10 mouse cellular contexts compared by ENCODE assay signal in the genomic region with DNA sequence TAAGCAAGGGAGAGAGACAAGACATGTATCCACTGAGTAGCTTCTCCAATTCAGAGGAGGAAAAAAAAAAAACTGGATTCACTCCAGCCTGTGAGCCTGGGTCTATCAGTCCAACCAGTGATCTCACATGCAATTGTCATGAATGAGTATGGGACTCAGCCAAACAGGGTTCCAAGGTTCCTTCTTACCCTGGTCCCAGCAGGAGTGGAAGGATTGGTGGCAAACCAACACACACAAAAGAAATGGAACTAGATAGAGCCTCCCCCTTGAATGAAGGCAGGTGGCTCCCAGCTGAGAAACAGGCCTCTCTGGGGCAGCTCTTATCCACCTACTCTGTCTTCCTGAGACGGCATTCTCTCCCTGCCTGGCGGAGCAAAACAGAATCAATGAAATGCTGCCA. TPM values are rescaled to one million over a fixed set of nuclear protein-coding genes. Genes with fewer than 3 reads are reported as not detected.
DNase-seq lines count a peak whose midpoint lies in the region; ATAC-seq lines count a peak whose summit lies in the region.
"Had no signal": no experiment of that assay in that cellular context is flagged by ENCODE, and none has a peak within 500 bp of the region (broad histone marks: within the 10 kb centered on the region; RNA-seq: fewer than 3 reads in every experiment).

No protein-coding gene starts in this region.

- no peak for ATAC-seq in kidney, embryonic 15.5 days (replicated peaks; ENCODE audit: low FRiP score)
- ATAC-seq in embryonic facial prominence, embryonic 11.5 days (replicated peaks; ENCODE audit: insufficient number of reproducible peaks, low FRiP score, low TSS enrichment, low read depth) = no peak
- no peak for ATAC-seq in hindbrain, embryonic 12.5 days (ENCODE audit: low FRiP score)
- no peak for ATAC-seq in midbrain, embryonic 16.5 days
- no peak for ATAC-seq in erythroid progenitor cell, adult 5-6 weeks (replicated peaks; ENCODE audit: low FRiP score, poor library complexity, severe bottlenecking)

- 42% methylated on average over 2 of the region's 2 CpGs for WGBS in kidney, embryonic 15.5 days
- 39% methylated on average over 2 of the region's 2 CpGs for WGBS in embryonic facial prominence, embryonic 11.5 days
- 27% methylated on average over 2 of the region's 2 CpGs for WGBS in hindbrain, embryonic 12.5 days
- WGBS in midbrain, embryonic 16.5 days = 14% methylated on average over 2 of the region's 2 CpGs

- no peak overlapping the region for H3K9ac ChIP-seq in kidney, embryonic 15.5 days
- H3K9ac ChIP-seq in embryonic facial prominence, embryonic 11.5 days (replicated peaks; ENCODE audit: low read length) = no peak overlapping the region
- no peak overlapping the region for H3K9ac ChIP-seq in hindbrain, embryonic 12.5 days
- peak overlapping the region; percentile 25; the same call in 1 of the 2 replicates for H3K9ac ChIP-seq in midbrain, embryonic 16.5 days (ENCODE audit: low read depth, low read length)

- no peak for DNase-seq in kidney, postnatal 4 days
- DNase-seq in embryonic facial prominence, embryonic 11.5 days (ENCODE audit: low spot score) = no peak
- no peak for DNase-seq in T-cell, adult 2 months (ENCODE audit: low spot score)
- no peak for DNase-seq in ovary, postnatal 36 days (ENCODE audit: low spot score)

- no peak overlapping the region for H3K4me2 ChIP-seq in kidney, embryonic 15.5 days
- no peak overlapping the region for H3K4me2 ChIP-seq in embryonic facial prominence, embryonic 11.5 days (ENCODE audit: low read depth, low read length)
- H3K4me2 ChIP-seq in hindbrain, embryonic 12.5 days (replicated peaks) = no peak overlapping the region
- no peak overlapping the region for H3K4me2 ChIP-seq in midbrain, embryonic 16.5 days (ENCODE audit: low read length)

- H3K4me3 ChIP-seq in kidney, embryonic 15.5 days (replicated peaks) = no peak overlapping the region
- H3K4me3 ChIP-seq in embryonic facial prominence, embryonic 11.5 days (ENCODE audit: low read depth, low read length) = no peak overlapping the region
- no peak overlapping the region for H3K4me3 ChIP-seq in hindbrain, embryonic 12.5 days
- H3K4me3 ChIP-seq in midbrain, embryonic 16.5 days (ENCODE audit: low read depth, low read length) = no peak overlapping the region

- H3K27ac ChIP-seq in kidney, embryonic 15.5 days = peak overlapping the region; percentile 77
- H3K27ac ChIP-seq in embryonic facial prominence, embryonic 11.5 days (replicated peaks; ENCODE audit: low read depth, low read length) = peak overlapping the region; percentile 98; the same call in 1 of the 2 replicates
- peak overlapping the region; percentile 69 for H3K27ac ChIP-seq in hindbrain, embryonic 12.5 days
- H3K27ac ChIP-seq in midbrain, embryonic 16.5 days (ENCODE audit: low read length) = peak overlapping the region; percentile 76

- H3K36me3 ChIP-seq in kidney, embryonic 15.5 days = no peaks in the 10 kb centered on the region
- H3K36me3 ChIP-seq in embryonic facial prominence, embryonic 11.5 days (replicated peaks; ENCODE audit: control insufficient read depth, insufficient read depth, low read depth, low read length) = no peaks in the 10 kb centered on the region
- H3K36me3 ChIP-seq in hindbrain, embryonic 12.5 days = no peaks in the 10 kb centered on the region
- no peaks in the 10 kb centered on the region for H3K36me3 ChIP-seq in midbrain, embryonic 16.5 days (ENCODE audit: control insufficient read depth, insufficient read depth, low read length)

- H3K27me3 ChIP-seq in kidney, embryonic 15.5 days = no peaks in the 10 kb centered on the region
- H3K27me3 ChIP-seq in embryonic facial prominence, embryonic 11.5 days (ENCODE audit: control insufficient read depth, insufficient read depth, low read length) = no peaks in the 10 kb centered on the region
- no peaks in the 10 kb centered on the region for H3K27me3 ChIP-seq in hindbrain, embryonic 12.5 days
- no peaks in the 10 kb centered on the region for H3K27me3 ChIP-seq in midbrain, embryonic 16.5 days (ENCODE audit: control insufficient read depth, insufficient read depth, low read depth, low read length)

- peaks cover 86% of the 10 kb centered on the region for H3K4me1 ChIP-seq in kidney, embryonic 15.5 days
- peaks cover 34% of the 10 kb centered on the region for H3K4me1 ChIP-seq in embryonic facial prominence, embryonic 11.5 days (ENCODE audit: control insufficient read depth, insufficient read depth, low read length)
- peaks cover 85% of the 10 kb centered on the region for H3K4me1 ChIP-seq in hindbrain, embryonic 12.5 days
- H3K4me1 ChIP-seq in midbrain, embryonic 16.5 days (ENCODE audit: control insufficient read depth, insufficient read depth, low read length) = peaks cover 66% of the 10 kb centered on the region

- H3K9me3 ChIP-seq in kidney, embryonic 15.5 days (replicated peaks) = no peaks in the 10 kb centered on the region
- H3K9me3 ChIP-seq in embryonic facial prominence, embryonic 11.5 days (replicated peaks; ENCODE audit: control insufficient read depth, low read length) = no peaks in the 10 kb centered on the region
- no peaks in the 10 kb centered on the region for H3K9me3 ChIP-seq in hindbrain, embryonic 12.5 days (replicated peaks)
- no peaks in the 10 kb centered on the region for H3K9me3 ChIP-seq in midbrain, embryonic 16.5 days (replicated peaks; ENCODE audit: control insufficient read depth, low read length, poor library complexity, severe bottlenecking)

RNA-seq across cellular contexts. Expression of a gene that starts 21.5 kb away (rescaled TPM):
- polyA plus RNA-seq in kidney, embryonic 15.5 days (2015; fragmentation: Nextera tagmentation; extraction: Ambion mirVana) = 17.2 and 18.5 TPM in 2 replicates
- polyA plus RNA-seq in embryonic facial prominence, embryonic 11.5 days (2014; fragmentation: Nextera tagmentation; extraction: Ambion mirVana) = 12.0 and 13.4 TPM in 2 replicates
- 17.3 and 17.7 TPM in 2 replicates for polyA plus RNA-seq in hindbrain, embryonic 12.5 days (2016; fragmentation: Nextera tagmentation; extraction: Ambion mirVana)
- polyA plus RNA-seq in midbrain, embryonic 16.5 days (2015; fragmentation: Nextera tagmentation; extraction: Ambion mirVana) = 5.6 and 6.9 TPM in 2 replicates
- total RNA-seq in erythroid progenitor cell, adult 5-6 weeks (2015; ENCODE audit: low replicate concordance) = not detected in 2 replicates
- total RNA-seq in erythroid progenitor cell, adult 5-6 weeks (2017; ENCODE audit: low replicate concordance) = not detected in 2 replicates
- total RNA-seq: MEL; monocyte, adult 5-6 weeks had no signal
